Mouse (Mus musculus) lung, postnatal 4 days (tissue): ENCODE data around the gene Arl13b.

ENCODE experiments used
- DNase-seq, 2 experiments: peaks; one replicate each; pipeline ENCODE4 v3.0.0; 2021

The Arl13b gene

GRCm38 (mm10) chr16:62846498-62847312 is at the start of gene Arl13b:
Arl13b (minus strand) TSS chr16:62847040.
- peak; percentile 95 to 96 for DNase-seq

- no peak for DNase-seq
Observed at GRCm38 (mm10) chr16:62895824-62896223, 49.0 kb upstream of the Arl13b start.

- DNase-seq, result no peak
Observed at GRCm38 (mm10) chr16:62874065-62874464, 27.2 kb upstream of the Arl13b start.

GRCm38 (mm10) chr16:62873180-62873579 is 26.3 kb upstream of the Arl13b start:
- DNase-seq, result no peak

- DNase-seq, result peak in 1 of 2 experiments; percentile 28
Observed at GRCm38 (mm10) chr16:62872688-62873117, 25.9 kb upstream of the Arl13b start.

- DNase-seq, result no peak
Observed at GRCm38 (mm10) chr16:62861455-62861854, 14.6 kb upstream of the Arl13b start.

GRCm38 (mm10) chr16:62860140-62860539 is 13.3 kb upstream of the Arl13b start:
- DNase-seq, result no peak

- peak in 1 of 2 experiments; percentile 11 for DNase-seq
Observed at GRCm38 (mm10) chr16:62858018-62858417, 11.2 kb upstream of the Arl13b start.

- no peak for DNase-seq
Observed at GRCm38 (mm10) chr16:62857498-62857897, 10.7 kb upstream of the Arl13b start.

GRCm38 (mm10) chr16:62856273-62856672 is 9.4 kb upstream of the Arl13b start:
- no peak for DNase-seq

- DNase-seq, result no peak
Observed at GRCm38 (mm10) chr16:62855385-62855784, 8.5 kb upstream of the Arl13b start.

GRCm38 (mm10) chr16:62854191-62855068 is 7.6 kb upstream of the Arl13b start, which contains the start of gene Pros1:
Pros1 (plus strand) TSS chr16:62854307.
- peak; percentile 81 to 89 for DNase-seq

GRCm38 (mm10) chr16:62853611-62854126 is 6.8 kb upstream of the Arl13b start:
- no peak for DNase-seq

GRCm38 (mm10) chr16:62852464-62853252 is 5.8 kb upstream of the Arl13b start:
- no peak for DNase-seq

GRCm38 (mm10) chr16:62845341-62845740 is 1.5 kb downstream of the Arl13b start:
- DNase-seq, result no peak

GRCm38 (mm10) chr16:62834016-62834735 is 12.7 kb downstream of the Arl13b start:
- DNase-seq, result no peak

GRCm38 (mm10) chr16:62832481-62832880 is 14.4 kb downstream of the Arl13b start:
- peak; percentile 32 to 61 for DNase-seq

GRCm38 (mm10) chr16:62832027-62832426 is 14.8 kb downstream of the Arl13b start:
- no peak for DNase-seq

GRCm38 (mm10) chr16:62826156-62827001 is 20.5 kb downstream of the Arl13b start:
- DNase-seq, result no peak

GRCm38 (mm10) chr16:62822472-62822871 is 24.4 kb downstream of the Arl13b start:
- no peak for DNase-seq

GRCm38 (mm10) chr16:62814491-62814890 is 32.3 kb downstream of the Arl13b start, which contains the start of gene Stx19:
Stx19 (plus strand) TSS chr16:62814676.
- DNase-seq, result peak; percentile 46 to 55
